Mouse (Mus musculus): ENCODE measurements around the gene Egfr.

DNA sequence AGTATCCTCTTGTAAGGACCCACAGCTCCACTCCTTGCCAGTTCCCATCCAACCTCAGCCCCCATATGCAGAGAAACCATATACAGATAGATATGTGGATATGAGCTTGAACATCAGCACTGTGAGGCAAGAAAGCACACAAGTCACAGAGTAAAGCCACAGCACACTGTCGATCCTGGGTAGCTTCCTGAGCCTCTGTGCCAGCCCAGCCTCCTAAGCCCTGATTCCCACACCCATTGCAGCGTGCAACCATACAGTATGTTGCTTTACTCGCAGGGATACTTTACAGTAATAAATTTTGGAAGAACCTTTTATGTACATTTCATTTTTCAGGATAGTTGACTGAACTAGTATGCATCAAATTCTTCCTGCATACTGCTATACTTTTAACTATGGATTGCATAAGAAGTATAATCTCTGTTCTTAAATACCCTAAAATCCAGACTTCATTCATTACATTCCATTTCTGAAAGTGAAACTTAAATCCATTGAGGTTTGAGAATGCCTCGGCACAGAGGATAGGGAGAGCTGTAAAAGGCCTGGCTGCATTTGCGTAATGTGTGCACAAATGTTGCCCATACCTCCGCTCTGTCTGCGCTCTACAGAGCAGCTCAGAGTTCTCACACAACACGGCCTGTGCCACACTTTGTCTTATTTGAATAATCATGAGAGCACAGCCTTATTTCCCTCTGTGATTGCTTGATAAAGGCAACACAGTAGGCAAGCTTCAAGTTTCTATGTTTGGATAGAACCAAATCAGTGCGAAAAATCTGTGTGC lies 14.2 kb downstream of the Egfr start:
- TF ChIP-seq CTCF (IDR thresholded peaks at IDR 0.05; ENCODE audit: control insufficient read depth, insufficient read depth, insufficient replicate concordance, low read depth, low read length): no peak
- TF ChIP-seq POLR2A (IDR thresholded peaks at IDR 0.05; ENCODE audit: control insufficient read depth, low read depth, low read length): no peak

All from testis, adult 2 months (tissue).